Mouse (Mus musculus): ENCODE results near the gene Btbd16. TPM values are rescaled to one million over a fixed set of nuclear protein-coding genes. Genes with fewer than 3 reads are reported as not detected.

Gene Btbd16
- total and polyA plus RNA-seq, 3 experiments: 0.05 TPM; not detected in 2

- H3K36me3 ChIP-seq (replicated peaks): no peaks in the 10 kb centered on the region
- no peak for ATAC-seq (ENCODE audit: extremely low read depth, insufficient number of reproducible peaks, low FRiP score, poor library complexity, severe bottlenecking)
- no peaks in the 10 kb centered on the region for H3K27me3 ChIP-seq (ENCODE audit: insufficient read depth, low read length)
Measured at GRCm38 (mm10) chr7:130733423-130733822, 40.4 kb upstream of the Btbd16 start.

GRCm38 (mm10) chr7:130734195-130734787, 39.6 kb upstream of the Btbd16 start:
- Histone ChIP-seq H3K36me3 (replicated peaks) (no peaks in the 10 kb centered on the region), H3K4me3 (ENCODE audit: low read depth, low read length) (no peak overlapping the region), H3K9me3 (replicated peaks) (peaks cover 78% of the 10 kb centered on the region), H3K27me3 (ENCODE audit: insufficient read depth, low read length) (no peaks in the 10 kb centered on the region), H3K4me1 (ENCODE audit: insufficient read depth, low read depth, low read length) (no peaks in the 10 kb centered on the region)
- no peak for DNase-seq (ENCODE audit: low spot score)
- TF ChIP-seq POLR2AphosphoS5 (IDR thresholded peaks at IDR 0.05; ENCODE audit: insufficient replicate concordance, low read depth, low read length): no peak
- TF ChIP-seq CTCF (IDR thresholded peaks at IDR 0.05; ENCODE audit: low read depth, low read length): no peak
- TF ChIP-seq GATA1 (IDR thresholded peaks at IDR 0.05; ENCODE audit: borderline replicate concordance, low read length): no peak
- TF ChIP-seq TAL1 (conservative IDR thresholded peaks at IDR 0.05; ENCODE audit: low read depth, low read length): no peak
- no peak for TF ChIP-seq GATA2 (IDR thresholded peaks at IDR 0.05; ENCODE audit: borderline replicate concordance, low read depth, low read length)
- no peak for ATAC-seq (ENCODE audit: extremely low read depth, insufficient number of reproducible peaks, low FRiP score, poor library complexity, severe bottlenecking)

More at GRCm38 (mm10) chr7:130733423-130733822, 40.4 kb upstream of the Btbd16 start:
- Histone ChIP-seq H3K4me3 (ENCODE audit: low read depth, low read length) (no peak overlapping the region), H3K4me1 (ENCODE audit: insufficient read depth, low read depth, low read length) (no peaks in the 10 kb centered on the region), H3K9me3 (replicated peaks) (peaks cover 78% of the 10 kb centered on the region)
- no peak for DNase-seq (ENCODE audit: low spot score)
- TF ChIP-seq TAL1 (conservative IDR thresholded peaks at IDR 0.05; ENCODE audit: low read depth, low read length) (no peak), CTCF (IDR thresholded peaks at IDR 0.05; ENCODE audit: low read depth, low read length) (no peak), POLR2AphosphoS5 (IDR thresholded peaks at IDR 0.05; ENCODE audit: insufficient replicate concordance, low read depth, low read length) (no peak), GATA2 (IDR thresholded peaks at IDR 0.05; ENCODE audit: borderline replicate concordance, low read depth, low read length) (no peak), GATA1 (IDR thresholded peaks at IDR 0.05; ENCODE audit: borderline replicate concordance, low read length) (no peak)

GRCm38 (mm10) chr7:130741099-130741498, 32.8 kb upstream of the Btbd16 start:
- DNase-seq (ENCODE audit: low spot score): no peak
- H3K36me3 ChIP-seq (replicated peaks): no peaks in the 10 kb centered on the region
- H3K27me3 ChIP-seq (ENCODE audit: insufficient read depth, low read length): no peaks in the 10 kb centered on the region
- peaks cover 89% of the 10 kb centered on the region for H3K9me3 ChIP-seq (replicated peaks)
- no peak for ATAC-seq (ENCODE audit: extremely low read depth, insufficient number of reproducible peaks, low FRiP score, poor library complexity, severe bottlenecking)
- H3K4me1 ChIP-seq (ENCODE audit: insufficient read depth, low read depth, low read length): no peaks in the 10 kb centered on the region
- no peak overlapping the region for H3K4me3 ChIP-seq (ENCODE audit: low read depth, low read length)
- TF ChIP-seq GATA2 (IDR thresholded peaks at IDR 0.05; ENCODE audit: borderline replicate concordance, low read depth, low read length): no peak

- H3K4me3 ChIP-seq (ENCODE audit: low read depth, low read length): no peak overlapping the region
- H3K9me3 ChIP-seq (replicated peaks): peaks cover 92% of the 10 kb centered on the region
- H3K4me1 ChIP-seq (ENCODE audit: insufficient read depth, low read depth, low read length): no peaks in the 10 kb centered on the region
- TF ChIP-seq TAL1 (conservative IDR thresholded peaks at IDR 0.05; ENCODE audit: low read depth, low read length): no peak
- no peak for TF ChIP-seq GATA2 (IDR thresholded peaks at IDR 0.05; ENCODE audit: borderline replicate concordance, low read depth, low read length)
- no peak for TF ChIP-seq POLR2AphosphoS5 (IDR thresholded peaks at IDR 0.05; ENCODE audit: insufficient replicate concordance, low read depth, low read length)
- TF ChIP-seq CTCF (IDR thresholded peaks at IDR 0.05; ENCODE audit: low read depth, low read length): no peak
- TF ChIP-seq GATA1 (IDR thresholded peaks at IDR 0.05; ENCODE audit: borderline replicate concordance, low read length): no peak
- ATAC-seq (ENCODE audit: extremely low read depth, insufficient number of reproducible peaks, low FRiP score, poor library complexity, severe bottlenecking) (no peak), DNase-seq (ENCODE audit: low spot score) (no peak)
- H3K36me3 ChIP-seq (replicated peaks): no peaks in the 10 kb centered on the region
- no peaks in the 10 kb centered on the region for H3K27me3 ChIP-seq (ENCODE audit: insufficient read depth, low read length)
Measured at GRCm38 (mm10) chr7:130743239-130744025, 30.4 kb upstream of the Btbd16 start.

GRCm38 (mm10) chr7:130749165-130749564, 24.7 kb upstream of the Btbd16 start:
- no peak for TF ChIP-seq POLR2AphosphoS5 (IDR thresholded peaks at IDR 0.05; ENCODE audit: insufficient replicate concordance, low read depth, low read length)
- H3K36me3 ChIP-seq (replicated peaks): no peaks in the 10 kb centered on the region
- H3K27me3 ChIP-seq (ENCODE audit: insufficient read depth, low read length): no peaks in the 10 kb centered on the region
- DNase-seq (ENCODE audit: low spot score): no peak
- no peak overlapping the region for H3K4me3 ChIP-seq (ENCODE audit: low read depth, low read length)
- no peaks in the 10 kb centered on the region for H3K4me1 ChIP-seq (ENCODE audit: insufficient read depth, low read depth, low read length)
- ATAC-seq (ENCODE audit: extremely low read depth, insufficient number of reproducible peaks, low FRiP score, poor library complexity, severe bottlenecking): no peak; the same call in 1 of the 2 replicates
- peaks cover 84% of the 10 kb centered on the region for H3K9me3 ChIP-seq (replicated peaks)

GRCm38 (mm10) chr7:130750752-130751490, 22.9 kb upstream of the Btbd16 start:
- TF ChIP-seq POLR2AphosphoS5 (IDR thresholded peaks at IDR 0.05; ENCODE audit: insufficient replicate concordance, low read depth, low read length) (no peak), CTCF (IDR thresholded peaks at IDR 0.05; ENCODE audit: low read depth, low read length) (no peak), GATA1 (IDR thresholded peaks at IDR 0.05; ENCODE audit: borderline replicate concordance, low read length) (no peak)
- DNase-seq (ENCODE audit: low spot score) (no peak), ATAC-seq (ENCODE audit: extremely low read depth, insufficient number of reproducible peaks, low FRiP score, poor library complexity, severe bottlenecking) (no peak)
- no peaks in the 10 kb centered on the region for H3K4me1 ChIP-seq (ENCODE audit: insufficient read depth, low read depth, low read length)
- no peak overlapping the region for H3K4me3 ChIP-seq (ENCODE audit: low read depth, low read length)
- peaks cover 84% of the 10 kb centered on the region for H3K9me3 ChIP-seq (replicated peaks)
- H3K27me3 ChIP-seq (ENCODE audit: insufficient read depth, low read length): no peaks in the 10 kb centered on the region
- H3K36me3 ChIP-seq (replicated peaks): no peaks in the 10 kb centered on the region
